Mouse (Mus musculus) embryonic fibroblast, embryonic 13.5 days (primary cell): Measurements from ENCODE around the gene Slc17a8.

Source experiments
- CTCF ChIP-seq: IDR thresholded peaks from 2 replicates; pipeline ENCODE4 v1.5.1; 2011; ENCODE audit warnings: mild to moderate bottlenecking, control low read depth, low read length, moderate library complexity, borderline replicate concordance; ENCODE audit not compliant: insufficient read depth
- POLR2A ChIP-seq: IDR thresholded peaks from 2 replicates; pipeline ENCODE4 v1.6.1; 2011; ENCODE audit warnings: low read depth, mild to moderate bottlenecking, control low read depth, low read length, moderate library complexity

DNA sequence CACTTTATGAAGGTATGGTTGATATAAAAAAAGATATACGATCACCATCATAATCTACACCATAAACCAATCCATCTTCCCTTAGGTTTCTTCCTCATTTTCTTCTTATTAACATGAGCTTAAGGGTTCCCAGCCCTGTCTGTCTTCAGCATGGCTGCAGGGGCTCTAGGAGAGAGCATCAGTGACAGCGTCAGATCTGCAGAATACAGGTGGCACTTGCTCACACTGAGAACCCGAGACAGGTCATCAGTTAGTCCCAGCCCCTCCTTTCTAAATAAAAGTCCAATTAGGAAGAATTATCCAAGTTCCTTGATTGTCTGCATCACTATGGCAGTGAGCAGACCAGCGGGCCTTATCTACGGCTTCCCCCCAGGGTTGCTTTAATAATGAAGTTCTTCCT, 88.6 kb downstream of the Slc17a8 start:
- TF ChIP-seq POLR2A, result no peak
- TF ChIP-seq CTCF, result no peak
